Mouse (Mus musculus) heart, embryonic 10.5 days (tissue): ENCODE data around the gene Tbc1d7. TPM values are rescaled to one million over a fixed set of nuclear protein-coding genes. Genes with fewer than 3 reads are reported as not detected.

Source experiments
- DNase-seq: peaks from one replicate; pipeline ENCODE4 v3.0.0-alpha.2; 2017; ENCODE audit warnings: low spot score
- H3K27ac ChIP-seq: fragments of 300-500 bp; sonication (generic); 2 replicates; pipeline ENCODE4 v1.5.1; 2016; ENCODE audit warnings: mild to moderate bottlenecking
- H3K27me3 ChIP-seq: fragments of 300-500 bp; sonication (generic); 2 replicates; pipeline ENCODE4 v1.6.1; 2016; ENCODE audit warnings: mild to moderate bottlenecking; ENCODE audit not compliant: poor library complexity, insufficient read depth, severe bottlenecking
- H3K36me3 ChIP-seq: fragments of 300-500 bp; sonication (generic); 2 replicates; pipeline ENCODE4 v1.6.1; 2016; ENCODE audit warnings: mild to moderate bottlenecking, moderate library complexity
- H3K4me1 ChIP-seq: fragments of 300-500 bp; sonication (generic); 2 replicates; pipeline ENCODE4 v1.6.1; 2016; ENCODE audit warnings: mild to moderate bottlenecking
- H3K4me3 ChIP-seq: fragments of 300-500 bp; sonication (generic); 2 replicates; pipeline ENCODE4 v1.5.1; 2016; ENCODE audit warnings: mild to moderate bottlenecking, moderate library complexity
- H3K9me3 ChIP-seq: fragments of 300-500 bp; sonication (generic); 2 replicates; pipeline ENCODE4 v1.6.1; 2016; ENCODE audit warnings: mild to moderate bottlenecking, moderate library complexity
- WGBS: fragments of 180-500 bp; shearing (Covaris S2); methylation state at CpG from one replicate; pipeline ENCODE4 v1.1.7; 2016; 5-methylcytosine and 5-hydroxymethylcytosine counted together
- polyA plus RNA-seq: library from polyadenylated mRNA; unstranded; fragments of >200 nt; fragmentation: Nextera tagmentation; extraction: Ambion mirVana; gene quantifications from 2 replicates; pipeline ENCODE4 v1.2.1, GENCODE M21; 2016

Gene Tbc1d7
- polyA plus RNA-seq, 1 experiment from 2014 or later = 55.8 TPM

GRCm38 (mm10) chr13:43123895-43124682 lies 47.2 kb downstream of the Tbc1d7 start:
- Histone ChIP-seq H3K27me3 (no peaks in the 10 kb centered on the region), H3K36me3 (no peaks in the 10 kb centered on the region), H3K27ac (no peak overlapping the region), H3K4me1 (peaks cover 19% of the 10 kb centered on the region), H3K9me3 (no peaks in the 10 kb centered on the region), H3K4me3 (no peak overlapping the region)
- DNase-seq = no peak
- 50% methylated on average over 17 of the region's 17 CpGs for WGBS

GRCm38 (mm10) chr13:43122306-43123070 lies 48.8 kb downstream of the Tbc1d7 start:
- peak overlapping the region; percentile 32; the same call in 1 of the 2 replicates for H3K27ac ChIP-seq
- DNase-seq = no peak
- 61% methylated on average over 16 of the region's 16 CpGs for WGBS
- no peaks in the 10 kb centered on the region for H3K27me3 ChIP-seq
- peaks cover 19% of the 10 kb centered on the region for H3K4me1 ChIP-seq
- H3K36me3 ChIP-seq = no peaks in the 10 kb centered on the region
- H3K9me3 ChIP-seq = no peaks in the 10 kb centered on the region
- no peak overlapping the region for H3K4me3 ChIP-seq

GRCm38 (mm10) chr13:43113141-43113540 lies 58.2 kb downstream of the Tbc1d7 start:
- Histone ChIP-seq H3K9me3 (no peaks in the 10 kb centered on the region), H3K4me1 (0 out of 2 replicates have a peak, but pooled peaks cover 2% of the 10 kb centered on the region), H3K27ac (no peak overlapping the region), H3K27me3 (no peaks in the 10 kb centered on the region), H3K36me3 (no peaks in the 10 kb centered on the region), H3K4me3 (no peak overlapping the region)
- DNase-seq = no peak
- 90% methylated on average over 3 of the region's 3 CpGs for WGBS

- H3K27me3 ChIP-seq = no peaks in the 10 kb centered on the region
- no peak overlapping the region for H3K27ac ChIP-seq
- no peak overlapping the region for H3K4me3 ChIP-seq
- 80% methylated on average over 3 of the region's 3 CpGs for WGBS
- H3K36me3 ChIP-seq = no peaks in the 10 kb centered on the region
- H3K4me1 ChIP-seq = 0 out of 2 replicates have a peak, but pooled peaks cover 2% of the 10 kb centered on the region
- H3K9me3 ChIP-seq = no peaks in the 10 kb centered on the region
- DNase-seq = no peak
Measured at GRCm38 (mm10) chr13:43112707-43113106, 58.6 kb downstream of the Tbc1d7 start.

- DNase-seq = no peak
- H3K9me3 ChIP-seq = no peaks in the 10 kb centered on the region
- H3K27me3 ChIP-seq = no peaks in the 10 kb centered on the region
- H3K36me3 ChIP-seq = no peaks in the 10 kb centered on the region
- 0 out of 2 replicates have a peak, but pooled peaks cover 2% of the 10 kb centered on the region for H3K4me1 ChIP-seq
- WGBS = 64% methylated on average over 7 of the region's 7 CpGs
- H3K4me3 ChIP-seq = no peak overlapping the region
- H3K27ac ChIP-seq = no peak overlapping the region
Measured at GRCm38 (mm10) chr13:43112280-43112679, 59.0 kb downstream of the Tbc1d7 start.

GRCm38 (mm10) chr13:43104496-43104895 lies 66.8 kb downstream of the Tbc1d7 start:
- WGBS = 94% methylated on average over 9 of the region's 9 CpGs
- H3K4me1 ChIP-seq = peaks cover 19% of the 10 kb centered on the region
- DNase-seq = no peak

GRCm38 (mm10) chr13:43102943-43103342 lies 68.4 kb downstream of the Tbc1d7 start:
- H3K27ac ChIP-seq = no peak overlapping the region

More at GRCm38 (mm10) chr13:43104496-43104895, 66.8 kb downstream of the Tbc1d7 start:
- Histone ChIP-seq H3K4me3 (no peak overlapping the region), H3K9me3 (peaks cover 5% of the 10 kb centered on the region), H3K36me3 (no peaks in the 10 kb centered on the region), H3K27ac (no peak overlapping the region), H3K27me3 (no peaks in the 10 kb centered on the region)

More at GRCm38 (mm10) chr13:43102943-43103342, 68.4 kb downstream of the Tbc1d7 start:
- Histone ChIP-seq H3K4me3 (no peak overlapping the region), H3K4me1 (peaks cover 19% of the 10 kb centered on the region), H3K9me3 (peaks cover 5% of the 10 kb centered on the region), H3K27me3 (no peaks in the 10 kb centered on the region), H3K36me3 (no peaks in the 10 kb centered on the region)
- no peak for DNase-seq
- WGBS = 56% methylated on average over 7 of the region's 7 CpGs

Other genes with a start within 250 kb of the Tbc1d7 start
- 0.88 and 0.99 TPM in 2 replicates for gene Gfod1, start 132.7 kb upstream of the Tbc1d7 start, polyA plus RNA-seq
- gene Sirt5, start 194.0 kb upstream of the Tbc1d7 start, polyA plus RNA-seq = 22.1 and 27.2 TPM in 2 replicates
- 123 and 130 TPM in 2 replicates for gene Nol7, start 226.9 kb upstream of the Tbc1d7 start, polyA plus RNA-seq